Mouse (Mus musculus) heart, postnatal 0 days (tissue): Measurements from ENCODE around the gene Map2k5.

Experiments used
- CTCF ChIP-seq: IDR thresholded peaks from 2 replicates; pipeline ENCODE4 v1.5.1; 2016; ENCODE audit warnings: antibody characterized with exemption, control low read depth, low read depth
- EP300 ChIP-seq: IDR thresholded peaks from 2 replicates; pipeline ENCODE4 v1.6.1; 2016; ENCODE audit warnings: antibody characterized with exemption, low read depth

GRCm38 (mm10) chr9:63131957-63132602, 245.6 kb downstream of the Map2k5 start:
- TF ChIP-seq EP300: no peak
- no peak for TF ChIP-seq CTCF
